Mouse (Mus musculus) frontal cortex, adult 2 months (tissue): Measurements from ENCODE around the gene Hoxa7. TPM values are rescaled to one million over a fixed set of nuclear protein-coding genes. Genes with fewer than 3 reads are reported as not detected.

Experiments used
- DNase-seq, 2 experiments: peaks; one replicate each; pipeline ENCODE4 v3.0.0; 2022; ENCODE audit warnings: low spot score in 1 of 2; ENCODE audit errors: extremely low spot score in 1 of 2
- polyA plus RNA-seq: library from polyadenylated mRNA; depleted of rRNA; stranded (reverse); fragments of >200 nt; gene quantifications from 2 replicates; pipeline ENCODE4 v1.2.3, GENCODE M21; 2012

Hoxa7 gene
- polyA plus RNA-seq, 1 experiment = not detected

DNA sequence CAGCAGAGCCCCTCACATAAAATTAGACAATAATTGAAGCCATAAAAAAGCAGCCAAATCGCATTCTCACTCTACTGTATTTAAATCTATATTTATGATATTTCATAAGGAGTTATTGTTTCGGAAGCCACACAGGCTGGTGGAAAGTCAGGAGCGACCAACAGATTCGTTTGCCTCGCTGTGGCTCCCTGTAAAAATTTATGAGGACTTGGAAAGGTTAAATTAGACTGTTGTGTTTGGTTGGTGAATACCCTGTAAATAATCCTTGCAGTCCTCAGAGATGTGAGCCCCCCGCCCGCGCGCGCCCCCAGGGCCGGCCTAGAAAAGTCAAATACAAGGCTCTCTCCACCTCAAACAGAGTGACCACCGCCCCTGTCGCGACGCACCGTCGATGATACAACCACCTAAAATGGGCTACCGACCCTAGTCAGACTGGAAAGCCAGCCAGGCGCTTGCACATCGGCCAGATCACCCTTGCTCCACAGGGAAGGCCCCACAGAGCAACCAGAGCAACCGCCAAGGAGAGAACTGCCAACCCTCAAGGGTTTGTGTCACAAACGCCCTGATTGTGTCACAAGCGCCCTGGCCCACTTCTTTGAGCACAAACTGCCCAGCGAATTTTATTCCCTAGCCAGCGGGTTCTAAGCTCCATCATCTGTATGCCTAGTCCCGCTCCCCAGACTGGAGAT lies 5.1 kb upstream of the Hoxa7 start:
- no peak for DNase-seq

- no peak for DNase-seq
Measured at GRCm38 (mm10) chr6:52225612-52226568, 4.2 kb upstream of the Hoxa7 start.

DNA sequence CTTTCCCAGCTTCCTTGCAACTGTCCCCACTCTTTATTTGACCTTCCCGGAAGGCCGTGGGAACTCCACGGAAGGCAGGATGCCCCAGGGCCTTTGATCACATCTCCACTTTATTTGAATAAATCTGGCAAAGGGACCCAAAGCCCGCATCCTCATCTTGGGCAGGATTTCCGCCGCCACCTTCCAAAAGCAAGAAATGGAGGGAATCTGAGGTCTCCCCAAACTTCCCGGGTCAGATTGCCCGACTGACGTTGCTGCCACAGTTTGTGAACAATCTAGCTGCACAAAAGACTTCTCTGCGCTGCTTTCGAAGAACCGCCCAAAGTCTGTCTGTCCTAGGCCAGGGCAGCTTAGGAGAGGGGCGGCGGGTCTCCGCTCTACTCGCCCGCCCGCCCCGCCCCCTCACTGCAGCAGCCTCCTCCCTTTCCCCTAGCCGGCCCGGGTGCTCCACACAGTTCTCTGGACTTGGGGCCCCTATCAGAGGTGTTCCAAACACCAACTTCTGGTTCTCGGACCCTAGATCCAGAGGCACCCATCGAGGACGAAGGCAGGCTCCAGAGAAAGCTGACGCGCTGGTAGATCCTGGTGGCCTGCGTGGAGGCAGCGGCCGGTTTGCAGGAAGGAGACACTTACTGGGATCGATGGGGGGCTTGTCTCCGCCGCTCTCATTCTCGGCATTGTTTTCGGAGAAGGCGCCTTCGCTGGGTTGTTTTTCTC lies 3.4 kb upstream of the Hoxa7 start:
- no peak for DNase-seq

DNA sequence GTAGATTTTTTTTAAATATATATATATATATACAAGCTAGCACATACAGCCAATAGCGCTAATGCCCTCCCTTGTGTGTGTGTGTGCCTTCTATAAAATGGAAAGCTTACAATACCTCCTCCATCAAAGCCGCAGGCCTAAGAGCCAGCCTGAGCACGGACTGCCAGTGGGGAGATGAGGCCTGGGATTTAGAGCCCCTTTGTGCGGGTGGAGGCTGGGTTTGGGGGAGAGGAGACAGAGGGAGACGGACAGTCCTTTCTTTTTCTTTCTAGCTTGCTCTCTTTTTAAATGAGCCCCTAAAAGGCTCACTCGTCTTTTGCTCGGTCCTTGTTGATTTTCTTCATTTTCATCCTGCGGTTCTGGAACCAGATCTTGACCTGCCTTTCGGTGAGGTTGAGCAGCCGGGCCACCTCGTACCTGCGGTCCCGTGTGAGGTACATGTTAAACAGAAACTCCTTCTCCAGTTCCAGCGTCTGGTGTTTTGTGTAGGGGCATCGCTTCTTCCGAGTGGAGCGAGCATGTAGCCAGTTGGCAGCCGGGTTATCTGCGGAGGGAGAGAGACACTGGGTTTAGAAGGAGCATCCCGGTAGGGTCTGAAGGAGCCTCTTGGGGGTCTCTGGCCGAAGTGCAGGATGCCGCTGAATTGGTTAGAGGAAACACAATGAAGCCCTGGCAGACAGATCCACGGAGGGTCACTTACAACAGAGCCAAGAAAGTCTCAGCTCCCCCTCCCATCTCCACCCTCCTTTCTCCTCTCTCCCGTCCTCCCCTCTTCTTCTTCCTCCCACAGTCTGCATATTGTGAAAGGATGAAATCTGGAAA lies 2.5 kb upstream of the Hoxa7 start:
- no peak for DNase-seq

DNA sequence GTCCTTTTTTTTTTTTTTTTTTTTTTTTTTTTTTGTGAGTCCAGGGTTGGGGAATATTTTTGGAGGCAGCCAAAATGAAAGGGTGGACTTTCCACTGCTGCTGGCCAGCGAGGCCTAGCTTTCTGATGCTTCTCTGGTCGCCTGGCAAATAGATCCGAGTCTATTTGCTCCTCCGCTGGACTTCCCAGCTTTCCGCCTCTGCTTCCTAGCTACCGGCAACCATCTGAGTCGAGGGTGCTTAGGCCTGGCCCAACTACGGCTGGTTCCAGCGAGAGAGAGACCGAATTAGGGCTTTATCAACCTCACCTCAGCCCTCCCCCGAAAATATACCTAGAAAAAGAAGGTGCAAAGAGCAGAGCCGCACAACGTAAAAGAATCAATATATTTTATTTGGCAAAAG lies 1.1 kb upstream of the Hoxa7 start:
- no peak for DNase-seq

GRCm38 (mm10) chr6:52221993-52222685 lies 485 bp upstream of the Hoxa7 start:
- DNase-seq = no peak

- no peak for DNase-seq
Measured at GRCm38 (mm10) chr6:52220865-52221310, 766 bp downstream of the Hoxa7 start.

- no peak for DNase-seq
Measured at GRCm38 (mm10) chr6:52220003-52220864, 1.4 kb downstream of the Hoxa7 start.

DNA sequence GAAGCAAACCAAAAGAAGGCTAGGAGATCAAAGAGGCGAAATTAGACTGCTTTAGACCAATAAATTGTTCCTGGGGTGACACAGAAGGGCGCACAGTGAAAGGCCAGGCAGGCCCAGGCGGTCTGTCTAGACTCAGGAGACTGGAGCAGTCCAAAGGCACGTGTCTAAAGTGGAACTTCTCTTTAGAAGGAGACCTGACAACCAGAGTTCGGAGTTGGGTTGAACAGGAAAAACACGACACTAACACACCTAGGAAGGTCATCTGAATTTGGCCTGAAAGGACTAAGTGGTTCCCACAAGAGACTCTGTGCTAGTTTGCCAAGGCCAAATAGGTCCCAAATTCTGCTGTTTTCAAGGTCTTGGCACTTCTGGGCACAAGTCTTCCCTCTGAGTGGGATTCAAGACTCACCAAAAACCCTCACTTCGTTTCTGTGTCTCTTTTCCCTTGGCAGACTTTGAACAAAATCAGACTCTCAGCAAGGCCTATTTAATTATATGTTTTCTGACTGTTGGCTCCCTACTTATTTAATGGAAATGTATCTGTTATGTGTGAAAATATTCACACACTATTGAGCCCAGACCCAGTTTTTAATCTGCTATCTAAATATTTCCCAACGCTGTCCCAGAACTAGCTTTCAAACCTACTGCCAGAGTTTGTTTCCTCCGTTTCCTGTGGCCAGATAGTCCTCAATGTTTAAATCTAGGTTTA lies 2.3 kb downstream of the Hoxa7 start:
- no peak for DNase-seq

DNA sequence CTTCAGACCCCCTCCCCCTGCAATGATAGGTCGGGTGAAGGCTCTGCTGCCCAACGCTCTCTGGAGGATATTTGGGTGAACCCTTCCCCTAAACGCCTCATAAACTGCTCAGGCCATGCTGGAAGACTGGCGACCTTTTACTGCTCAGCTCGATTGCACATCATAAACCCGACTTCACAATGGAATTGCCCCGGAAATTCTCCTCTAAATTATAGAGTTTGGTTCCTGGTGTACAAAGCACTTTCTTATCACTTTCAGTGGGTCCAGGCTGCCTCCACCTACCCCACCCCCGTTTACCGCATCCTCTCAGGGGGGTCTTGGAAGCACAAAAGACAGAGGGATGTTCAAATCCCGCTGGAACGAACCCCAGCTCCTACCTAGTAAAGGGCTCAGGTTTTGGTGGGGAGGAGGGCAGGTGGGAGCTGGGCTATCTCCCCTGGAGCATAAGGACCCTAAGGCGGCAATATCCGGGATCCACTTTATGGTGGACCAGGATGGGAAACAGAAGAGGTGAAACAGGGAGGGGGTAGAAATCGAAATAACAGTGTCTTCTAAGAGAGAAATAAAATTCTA lies 2.9 kb downstream of the Hoxa7 start:
- no peak for DNase-seq

- no peak for DNase-seq
Measured at GRCm38 (mm10) chr6:52217895-52218642, 3.6 kb downstream of the Hoxa7 start.

DNA sequence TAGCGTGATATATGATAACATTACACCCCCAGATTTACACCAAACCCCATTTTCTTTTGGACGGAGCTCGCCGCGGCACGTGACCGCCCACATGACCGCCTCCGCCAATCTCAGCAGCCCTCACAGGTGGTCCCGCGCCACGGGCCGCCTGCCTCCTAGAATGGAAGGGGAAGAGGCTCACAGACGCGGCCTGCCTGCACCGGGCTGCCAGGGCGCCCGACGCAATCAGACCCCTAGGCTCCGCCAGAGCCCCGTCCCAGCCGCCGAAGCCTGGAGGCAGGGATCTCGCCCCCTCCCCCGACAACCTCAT lies 4.2 kb downstream of the Hoxa7 start:
- DNase-seq = no peak

DNA sequence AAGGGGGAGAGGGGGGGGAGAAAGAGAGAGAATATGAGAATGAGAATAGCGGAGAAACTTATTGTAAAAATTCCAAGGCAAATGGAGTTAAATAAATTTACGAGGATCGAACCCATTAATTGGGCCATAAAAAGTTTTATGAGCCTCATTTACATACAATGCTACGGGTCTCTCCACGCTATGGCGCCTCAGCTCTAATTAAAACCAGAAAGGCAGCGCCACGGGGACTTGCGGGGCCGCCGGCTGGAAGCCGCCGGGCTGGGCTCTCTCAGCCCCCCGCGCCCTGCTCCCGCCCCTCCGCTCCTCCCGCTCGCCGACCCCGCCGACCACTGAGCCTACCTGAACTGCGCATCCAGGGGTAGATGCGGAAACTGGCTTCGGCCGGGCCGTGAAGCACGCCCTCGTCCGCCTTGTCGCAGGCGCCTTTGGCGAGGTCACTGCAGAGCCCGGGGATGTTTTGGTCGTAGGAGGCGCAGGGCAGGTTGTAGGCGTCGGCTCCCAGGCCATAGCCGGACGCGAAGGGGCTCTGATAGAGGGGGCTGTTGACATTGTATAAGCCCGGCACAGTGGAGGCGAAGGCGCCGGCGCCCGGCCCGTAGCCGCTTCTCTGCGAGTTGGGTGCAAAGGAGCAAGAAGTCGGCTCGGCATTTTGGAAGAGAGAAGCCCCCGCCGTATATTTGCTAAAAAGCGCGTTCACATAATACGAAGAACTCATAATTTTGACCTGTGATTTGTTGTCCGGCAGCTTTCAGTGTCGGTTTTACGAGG lies 4.8 kb downstream of the Hoxa7 start:
- no peak for DNase-seq

DNA sequence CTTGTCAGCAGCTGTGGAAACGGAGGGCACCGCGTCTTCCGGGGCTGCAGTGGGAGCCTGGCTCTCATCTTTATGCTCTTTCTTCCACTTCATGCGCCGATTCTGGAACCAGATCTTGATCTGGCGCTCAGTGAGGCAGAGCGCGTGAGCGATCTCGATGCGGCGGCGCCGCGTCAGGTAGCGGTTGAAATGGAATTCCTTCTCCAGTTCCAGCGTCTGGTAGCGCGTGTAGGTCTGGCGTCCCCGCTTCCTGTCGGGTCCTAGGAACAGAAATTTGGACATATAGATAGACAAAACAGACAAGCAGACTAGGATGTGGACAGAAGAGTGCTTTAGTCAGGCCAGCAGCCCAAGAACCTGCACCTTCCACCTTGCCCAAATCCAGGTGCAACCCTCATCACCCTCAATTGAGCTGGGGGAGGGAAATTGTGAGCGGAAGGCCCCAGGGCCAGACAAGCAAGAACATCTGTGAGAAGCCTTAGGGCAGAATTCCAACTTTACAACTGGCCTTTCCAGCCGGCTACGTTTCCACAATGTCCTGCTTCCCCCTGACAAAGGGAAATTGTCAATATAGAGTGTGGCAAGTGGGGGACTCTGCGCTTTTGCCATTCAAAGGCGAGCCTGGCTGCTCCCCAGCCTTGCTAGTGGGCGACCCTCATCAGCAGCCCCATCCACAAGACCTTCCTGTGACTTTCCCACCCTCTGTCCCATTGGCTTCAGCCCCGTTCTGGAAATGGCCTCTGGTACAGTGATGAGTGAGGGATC lies 5.7 kb downstream of the Hoxa7 start:
- no peak for DNase-seq

GRCm38 (mm10) chr6:52215070-52215469 lies 6.6 kb downstream of the Hoxa7 start:
- DNase-seq = no peak

- no peak for DNase-seq
Measured at GRCm38 (mm10) chr6:52214271-52214670, 7.4 kb downstream of the Hoxa7 start.
